Mouse (Mus musculus) limb, embryonic 14.5 days (tissue): ENCODE results near the gene Sae1. TPM values are rescaled to one million over a fixed set of nuclear protein-coding genes. Genes with fewer than 3 reads are reported as not detected.

Experiments
- ATAC-seq: fragments of 200-750 bp; cut with Nextera tagmentation; 2 replicates; pipeline ENCODE4 v1.8.0; 2017; ENCODE audit warnings: low read depth, moderate number of reproducible peaks, moderate TSS enrichment; ENCODE audit not compliant: low FRiP score
- DNase-seq: peaks from one replicate; pipeline ENCODE4 v3.0.0-alpha.2; 2015; ENCODE audit warnings: low spot score
- H3K27ac ChIP-seq: fragments of 300-500 bp; sonication (generic); replicated peaks from 2 replicates; pipeline ENCODE4 v1.5.1; 2014; ENCODE audit warnings: low read depth, mild to moderate bottlenecking, low read length, moderate library complexity, mixed read lengths
- H3K27me3 ChIP-seq: fragments of 300-500 bp; sonication (generic); 2 replicates; pipeline ENCODE4 v1.6.1; 2014; ENCODE audit warnings: low read length, mixed read lengths; ENCODE audit not compliant: control insufficient read depth, insufficient read depth
- H3K36me3 ChIP-seq: fragments of 300-500 bp; sonication (generic); 2 replicates; pipeline ENCODE4 v1.6.1; 2014; ENCODE audit warnings: mild to moderate bottlenecking, low read length, moderate library complexity, mixed read lengths; ENCODE audit not compliant: control insufficient read depth, insufficient read depth
- H3K4me1 ChIP-seq: fragments of 300-500 bp; sonication (generic); 2 replicates; pipeline ENCODE4 v1.6.1; 2014; ENCODE audit warnings: antibody characterized with exemption, low read length, mixed read lengths; ENCODE audit not compliant: control insufficient read depth, insufficient read depth
- H3K4me2 ChIP-seq: fragments of 300-500 bp; sonication (generic); replicated peaks from 2 replicates; pipeline ENCODE4 v1.6.1; 2014; ENCODE audit warnings: low read depth, mild to moderate bottlenecking, low read length, moderate library complexity; ENCODE audit not compliant: severe bottlenecking
- H3K4me3 ChIP-seq: fragments of 300-500 bp; sonication (generic); replicated peaks from 2 replicates; pipeline ENCODE4 v1.5.1; 2014; ENCODE audit warnings: low read length
- H3K9ac ChIP-seq: fragments of 300-500 bp; sonication (generic); 2 replicates; pipeline ENCODE4 v1.6.1; 2014; ENCODE audit warnings: mild to moderate bottlenecking, low read depth, low read length, moderate library complexity; ENCODE audit not compliant: severe bottlenecking
- H3K9me3 ChIP-seq: fragments of 300-500 bp; sonication (generic); 2 replicates; pipeline ENCODE4 v1.6.1; 2016; ENCODE audit warnings: low read length; ENCODE audit not compliant: control insufficient read depth
- POLR2A ChIP-seq: fragments of 200-500 bp; IDR thresholded peaks from 2 replicates; pipeline ENCODE4 v1.8.0; 2012; ENCODE audit warnings: inconsistent platforms, mild to moderate bottlenecking, moderate library complexity, borderline replicate concordance; ENCODE audit not compliant: insufficient read depth, insufficient read length; ENCODE audit errors: extremely low read depth
- WGBS: fragments of 180-500 bp; shearing (Covaris S2); extraction: QIAGEN DNeasy Blood & Tissue Kit; methylation state at CpG from one replicate; pipeline ENCODE4 v1.1.7; 2014; 5-methylcytosine and 5-hydroxymethylcytosine counted together
- polyA plus RNA-seq, 2 experiments: library from polyadenylated mRNA; depleted of rRNA in 1 of 2; stranded (reverse) in 1 of 2; unstranded in 1 of 2; fragments of >200 nt; fragmentation: Nextera tagmentation in 1 of 2; extraction: Ambion mirVana in 1 of 2; gene quantifications; 2 replicates each; pipeline versions ENCODE4 v1.2.1 to v1.2.3; 2012 to 2014

The Sae1 gene
- polyA plus RNA-seq, 2 experiments, result 172 to 273 TPM

DNA sequence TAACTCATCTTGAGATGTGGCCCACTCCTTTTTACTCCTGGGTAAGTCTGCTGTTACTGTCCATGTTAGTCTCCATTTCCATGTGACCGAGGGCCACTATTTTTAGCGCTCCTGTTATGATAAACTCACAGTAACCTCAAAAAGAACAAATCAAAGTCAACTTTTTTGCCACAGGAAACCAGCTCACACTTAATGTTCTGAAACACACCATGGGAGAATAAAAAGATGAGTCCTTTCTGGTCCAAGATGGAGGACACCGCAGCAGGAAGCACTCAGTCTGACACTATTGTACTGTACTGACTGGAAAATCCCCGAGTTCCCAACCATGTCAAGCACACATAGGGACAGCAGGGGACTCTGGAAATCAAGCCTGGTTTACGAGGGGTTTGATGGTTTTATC is 37.6 kb downstream of the Sae1 start:
- Histone ChIP-seq H3K27me3 (no peaks in the 10 kb centered on the region), H3K36me3 (peaks cover 58% of the 10 kb centered on the region), H3K27ac (no peak overlapping the region), H3K4me1 (no peaks in the 10 kb centered on the region), H3K4me3 (no peak overlapping the region), H3K4me2 (no peak overlapping the region), H3K9ac (no peak overlapping the region), H3K9me3 (no peaks in the 10 kb centered on the region)
- 88% methylated on average over 5 of the region's 5 CpGs for WGBS
- TF ChIP-seq POLR2A, result no peak
- no peak for ATAC-seq
- no peak for DNase-seq

DNA sequence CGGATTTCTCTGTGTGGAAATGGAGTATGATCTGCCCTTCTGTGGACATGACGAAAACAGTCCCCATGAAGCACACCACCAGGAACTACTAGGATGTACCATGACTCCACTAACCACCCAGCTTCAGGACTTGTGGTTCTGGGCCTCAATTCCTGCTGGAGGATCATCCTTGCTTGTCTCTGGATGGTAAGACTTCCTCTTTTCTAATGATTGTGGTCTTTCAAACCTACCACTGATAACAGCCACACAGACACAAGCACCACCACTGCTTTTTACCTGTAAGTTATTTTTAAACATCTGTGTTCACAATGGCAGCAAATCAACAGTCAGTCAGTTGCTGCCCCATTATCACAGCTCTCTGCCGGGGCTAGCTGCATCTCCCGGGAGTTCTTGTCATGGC is 42.3 kb downstream of the Sae1 start:
- ATAC-seq, result no peak
- DNase-seq, result no peak
- Histone ChIP-seq H3K9me3 (no peaks in the 10 kb centered on the region), H3K4me2 (no peak overlapping the region), H3K27ac (no peak overlapping the region), H3K27me3 (no peaks in the 10 kb centered on the region), H3K4me3 (no peak overlapping the region), H3K4me1 (no peaks in the 10 kb centered on the region), H3K9ac (no peak overlapping the region), H3K36me3 (peaks cover 54% of the 10 kb centered on the region)
- TF ChIP-seq POLR2A, result no peak
- 85% methylated on average over 4 of the region's 4 CpGs for WGBS

DNA sequence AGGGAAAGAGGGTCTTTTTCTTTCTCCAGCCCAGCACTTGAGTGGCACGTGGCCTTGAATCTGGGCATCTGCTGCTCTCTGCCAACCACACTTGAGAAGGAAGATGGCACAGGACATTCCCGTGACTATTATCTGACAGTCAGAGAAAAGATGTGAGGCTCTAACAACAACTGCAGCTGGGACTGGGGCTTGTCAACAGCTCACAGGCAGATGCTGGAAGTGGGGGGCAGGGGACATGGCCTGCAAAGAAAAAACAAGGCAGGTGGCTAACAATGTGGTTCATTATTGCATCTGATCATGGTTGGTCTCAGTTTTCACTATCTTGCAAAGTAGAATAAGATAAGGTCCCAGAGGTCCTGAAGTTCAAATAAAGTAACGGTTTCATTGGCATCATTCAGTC is 43.0 kb downstream of the Sae1 start:
- peaks cover 48% of the 10 kb centered on the region for H3K36me3 ChIP-seq
- no peak for TF ChIP-seq POLR2A

DNA sequence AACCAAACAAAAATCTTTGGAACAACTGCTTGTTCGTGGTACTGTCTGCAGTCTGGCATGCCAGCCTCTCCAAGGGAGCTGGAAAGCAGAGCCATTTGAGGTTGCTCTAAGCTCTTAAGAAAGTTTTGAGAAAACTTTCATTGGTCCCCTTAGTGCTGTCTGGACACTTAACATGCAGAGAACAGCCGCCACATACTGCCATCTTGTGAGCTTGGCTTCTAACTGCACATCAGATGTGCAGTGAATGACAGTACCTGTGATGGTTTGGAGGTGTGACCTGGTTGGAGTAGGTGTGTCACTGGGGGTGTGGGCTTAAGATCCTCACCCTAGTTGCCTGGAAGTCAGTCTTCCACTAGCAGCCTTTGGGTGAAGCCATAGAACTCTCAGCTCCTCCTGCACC is 49.9 kb downstream of the Sae1 start:
- Histone ChIP-seq H3K4me3 (no peak overlapping the region), H3K27ac (no peak overlapping the region), H3K4me1 (no peaks in the 10 kb centered on the region), H3K27me3 (no peaks in the 10 kb centered on the region), H3K36me3 (peaks cover 50% of the 10 kb centered on the region), H3K4me2 (no peak overlapping the region), H3K9ac (no peak overlapping the region), H3K9me3 (no peaks in the 10 kb centered on the region)
- DNase-seq, result no peak
- no peak for ATAC-seq
- 60% methylated on average over 2 of the region's 2 CpGs for WGBS
- TF ChIP-seq POLR2A, result no peak

More for the DNA sequence above, 43.0 kb downstream of the Sae1 start:
- Histone ChIP-seq H3K9me3 (no peaks in the 10 kb centered on the region), H3K27ac (no peak overlapping the region), H3K4me2 (no peak overlapping the region), H3K27me3 (no peaks in the 10 kb centered on the region), H3K4me1 (no peaks in the 10 kb centered on the region), H3K9ac (no peak overlapping the region), H3K4me3 (no peak overlapping the region)
- 88% methylated on average over 3 of the region's 3 CpGs for WGBS
- DNase-seq (no peak), ATAC-seq (no peak)

DNA sequence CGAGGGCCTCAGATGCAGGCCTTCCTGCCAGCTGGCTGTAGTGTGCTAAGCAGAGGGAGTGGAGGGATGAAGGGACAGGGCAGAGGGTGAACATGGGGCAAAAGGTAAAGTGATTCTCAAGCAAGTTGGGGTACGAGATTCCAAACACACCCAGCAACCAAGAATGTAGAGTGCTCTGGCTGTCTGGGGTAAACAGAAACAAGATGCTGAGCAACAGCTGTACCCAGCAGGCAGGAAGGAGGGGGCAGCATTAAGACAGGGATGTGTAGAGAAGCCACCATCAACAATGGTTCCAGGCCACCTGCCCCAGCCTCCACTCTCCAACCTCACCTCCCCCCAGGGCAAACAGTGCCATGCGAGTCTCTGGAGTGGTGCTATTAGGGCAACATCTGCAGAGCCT is 58.5 kb downstream of the Sae1 start:
- TF ChIP-seq POLR2A, result no peak
- H3K9me3 ChIP-seq, result no peaks in the 10 kb centered on the region
- H3K4me1 ChIP-seq, result no peaks in the 10 kb centered on the region
- no peaks in the 10 kb centered on the region for H3K27me3 ChIP-seq
- ATAC-seq (no peak), DNase-seq (no peak)
- no peak overlapping the region for H3K4me3 ChIP-seq
- no peak overlapping the region for H3K27ac ChIP-seq
- 66% methylated on average over 3 of the region's 3 CpGs for WGBS
- H3K9ac ChIP-seq, result no peak overlapping the region
- peaks cover 70% of the 10 kb centered on the region for H3K36me3 ChIP-seq
- no peak overlapping the region for H3K4me2 ChIP-seq

DNA sequence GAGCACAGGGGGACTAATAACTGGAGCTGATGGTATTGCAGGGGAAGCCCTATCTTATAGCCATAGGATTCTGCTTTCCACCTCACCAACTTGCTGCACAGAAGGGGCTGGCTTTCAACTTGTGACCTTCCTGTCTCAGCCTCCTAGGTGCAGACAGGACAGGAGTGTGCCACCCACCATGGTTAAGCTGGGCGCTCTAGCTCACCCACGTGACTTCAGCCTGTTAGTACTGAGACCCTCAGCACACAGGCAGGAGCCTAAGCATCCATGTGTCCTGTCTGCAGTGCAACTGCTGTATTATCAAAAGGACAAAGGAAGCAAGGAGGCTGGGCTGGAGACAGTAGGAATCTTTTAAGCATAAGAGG is 61.0 kb downstream of the Sae1 start:
- H3K27me3 ChIP-seq, result no peaks in the 10 kb centered on the region
- no peak for TF ChIP-seq POLR2A
- no peaks in the 10 kb centered on the region for H3K9me3 ChIP-seq
- no peak overlapping the region for H3K4me3 ChIP-seq
- DNase-seq (no peak), ATAC-seq (no peak)
- H3K27ac ChIP-seq, result no peak overlapping the region
- WGBS, result 92% methylated on average over 2 of the region's 2 CpGs
- peaks cover 49% of the 10 kb centered on the region for H3K36me3 ChIP-seq
- 0 out of 2 replicates have a peak overlapping the region, but pooled peaks have one; percentile 16 for H3K9ac ChIP-seq
- no peak overlapping the region for H3K4me2 ChIP-seq
- H3K4me1 ChIP-seq, result no peaks in the 10 kb centered on the region
